Mouse (Mus musculus) limb, embryonic 10.5 days (tissue): ENCODE measurements around the gene Npepl1. TPM values are rescaled to one million over a fixed set of nuclear protein-coding genes. Genes with fewer than 3 reads are reported as not detected.

Source experiments
- DNase-seq: peaks from one replicate; pipeline ENCODE4 v3.0.0-alpha.2; 2017; ENCODE audit warnings: low spot score
- H3K27ac ChIP-seq: fragments of 300-500 bp; sonication (generic); 2 replicates; pipeline ENCODE4 v1.5.1; 2016; ENCODE audit warnings: mild to moderate bottlenecking
- H3K27me3 ChIP-seq: fragments of 300-500 bp; sonication (generic); 2 replicates; pipeline ENCODE4 v1.6.1; 2016; ENCODE audit warnings: low read depth, mild to moderate bottlenecking; ENCODE audit not compliant: poor library complexity, severe bottlenecking
- H3K36me3 ChIP-seq: fragments of 300-500 bp; sonication (generic); 2 replicates; pipeline ENCODE4 v1.6.1; 2016; ENCODE audit warnings: mild to moderate bottlenecking, moderate library complexity
- H3K4me1 ChIP-seq: fragments of 300-500 bp; sonication (generic); 2 replicates; pipeline ENCODE4 v1.6.1; 2016
- H3K4me3 ChIP-seq: fragments of 300-500 bp; sonication (generic); 2 replicates; pipeline ENCODE4 v1.5.1; 2016; ENCODE audit warnings: mild to moderate bottlenecking, moderate library complexity
- H3K9me3 ChIP-seq: fragments of 300-500 bp; sonication (generic); replicated peaks from 2 replicates; pipeline ENCODE4 v1.6.1; 2016; ENCODE audit warnings: mild to moderate bottlenecking
- WGBS: fragments of 180-500 bp; shearing (Covaris S2); methylation state at CpG from one replicate; pipeline ENCODE4 v1.1.7; 2016; 5-methylcytosine and 5-hydroxymethylcytosine counted together
- polyA plus RNA-seq: library from polyadenylated mRNA; unstranded; fragments of >200 nt; fragmentation: Nextera tagmentation; extraction: Ambion mirVana; gene quantifications from 2 replicates; pipeline ENCODE4 v1.2.1, GENCODE M21; 2016

Npepl1 gene
- polyA plus RNA-seq, 1 experiment from 2014 or later, result 36.2 TPM

- Histone ChIP-seq H3K27me3 (no peaks in the 10 kb centered on the region), H3K4me1 (peaks cover 49% of the 10 kb centered on the region), H3K9me3 (no peaks in the 10 kb centered on the region), H3K4me3 (peak overlapping the region; percentile 85), H3K27ac (peak overlapping the region; percentile 94), H3K36me3 (no peaks in the 10 kb centered on the region)
- WGBS, result under 1% methylated on average over 19 of the region's 19 CpGs
- peak; percentile 57 for DNase-seq
Observed at GRCm38 (mm10) chr2:174077004-174077695, 33.0 kb upstream of the Npepl1 start.

- Histone ChIP-seq H3K27me3 (no peaks in the 10 kb centered on the region), H3K36me3 (no peaks in the 10 kb centered on the region), H3K27ac (peak overlapping the region; percentile 94), H3K9me3 (no peaks in the 10 kb centered on the region), H3K4me1 (peaks cover 49% of the 10 kb centered on the region), H3K4me3 (peak overlapping the region; percentile 85)
- DNase-seq, result no peak
- 15% methylated on average over 11 of the region's 11 CpGs for WGBS
Observed at GRCm38 (mm10) chr2:174077776-174078338, 32.3 kb upstream of the Npepl1 start.

GRCm38 (mm10) chr2:174081833-174082232, 28.3 kb upstream of the Npepl1 start:
- Histone ChIP-seq H3K9me3 (no peaks in the 10 kb centered on the region), H3K36me3 (peaks cover 14% of the 10 kb centered on the region), H3K27ac (no peak overlapping the region), H3K4me1 (peaks cover 33% of the 10 kb centered on the region), H3K27me3 (no peaks in the 10 kb centered on the region), H3K4me3 (no peak overlapping the region)
- 80% methylated on average over 5 of the region's 5 CpGs for WGBS
- no peak for DNase-seq

DNA sequence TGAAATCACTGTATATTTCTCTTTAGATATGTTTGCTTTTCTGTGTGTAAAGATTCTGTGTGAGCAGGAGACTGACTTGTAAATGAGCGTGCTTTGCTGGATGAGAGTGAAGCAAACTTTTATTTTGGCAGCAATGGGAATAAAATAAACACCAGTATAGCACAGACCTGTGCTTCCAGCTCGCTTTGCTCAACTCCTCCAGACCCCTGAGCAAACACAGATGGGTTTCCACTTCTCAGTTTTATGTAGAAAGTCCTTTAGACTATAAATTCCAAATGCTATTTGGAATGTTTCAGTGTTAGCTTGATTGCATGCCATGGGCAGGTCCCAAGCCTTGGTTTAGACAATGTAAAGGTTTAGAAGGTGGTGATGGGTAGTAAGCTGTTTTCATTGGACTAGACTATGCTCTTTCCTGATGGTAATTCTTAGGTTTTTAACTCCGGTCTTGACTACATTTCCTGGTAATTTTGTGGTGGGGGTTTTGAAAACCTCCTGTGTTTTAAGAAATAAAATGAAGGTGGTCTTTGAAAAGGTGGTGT, 27.7 kb upstream of the Npepl1 start:
- H3K9me3 ChIP-seq, result no peaks in the 10 kb centered on the region
- no peak for DNase-seq
- peaks cover 30% of the 10 kb centered on the region for H3K4me1 ChIP-seq
- no peak overlapping the region for H3K27ac ChIP-seq
- no peak overlapping the region for H3K4me3 ChIP-seq
- 85% methylated on average over 3 of the region's 3 CpGs for WGBS
- H3K36me3 ChIP-seq, result peaks cover 14% of the 10 kb centered on the region
- no peaks in the 10 kb centered on the region for H3K27me3 ChIP-seq

GRCm38 (mm10) chr2:174095086-174095485, 15.1 kb upstream of the Npepl1 start:
- H3K27me3 ChIP-seq, result no peaks in the 10 kb centered on the region
- WGBS, result 95% methylated on average over 3 of the region's 3 CpGs
- H3K27ac ChIP-seq, result no peak overlapping the region
- no peaks in the 10 kb centered on the region for H3K9me3 ChIP-seq
- no peak overlapping the region for H3K4me3 ChIP-seq
- no peak for DNase-seq
- peaks cover 26% of the 10 kb centered on the region for H3K4me1 ChIP-seq
- peaks cover 71% of the 10 kb centered on the region for H3K36me3 ChIP-seq

GRCm38 (mm10) chr2:174102399-174102798, 7.8 kb upstream of the Npepl1 start:
- H3K4me3 ChIP-seq, result no peak overlapping the region
- H3K9me3 ChIP-seq, result no peaks in the 10 kb centered on the region
- 33% methylated on average over 7 of the region's 7 CpGs for WGBS
- H3K27ac ChIP-seq, result peak overlapping the region; percentile 27; the same call in 1 of the 2 replicates
- peaks cover 6% of the 10 kb centered on the region for H3K36me3 ChIP-seq
- H3K4me1 ChIP-seq, result peaks cover 46% of the 10 kb centered on the region
- peak; percentile 38 for DNase-seq
- no peaks in the 10 kb centered on the region for H3K27me3 ChIP-seq

DNA sequence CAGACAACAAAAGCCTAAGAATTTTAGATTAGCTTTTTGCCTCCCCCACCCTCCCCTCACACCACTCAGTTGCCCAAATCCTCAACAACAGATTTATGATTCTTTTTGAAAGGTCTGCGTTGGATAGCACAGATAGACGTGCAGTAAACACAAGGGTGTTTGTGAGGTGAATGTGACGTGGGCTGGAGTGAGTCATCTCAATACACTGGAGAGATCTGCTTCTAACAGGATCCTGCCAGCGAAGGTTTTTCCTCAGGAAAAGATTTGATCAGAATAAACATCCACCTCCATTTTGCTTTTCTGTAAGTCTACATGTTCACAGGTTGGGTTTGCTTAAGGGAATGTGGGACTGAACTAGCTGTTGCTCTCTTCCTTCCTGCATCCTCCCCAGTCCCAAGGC, 6.6 kb upstream of the Npepl1 start:
- WGBS, result 77% methylated on average over 4 of the region's 4 CpGs
- Histone ChIP-seq H3K4me1 (peaks cover 41% of the 10 kb centered on the region), H3K4me3 (no peak overlapping the region), H3K9me3 (no peaks in the 10 kb centered on the region), H3K27ac (no peak overlapping the region), H3K36me3 (peaks cover 6% of the 10 kb centered on the region), H3K27me3 (no peaks in the 10 kb centered on the region)
- no peak for DNase-seq

DNA sequence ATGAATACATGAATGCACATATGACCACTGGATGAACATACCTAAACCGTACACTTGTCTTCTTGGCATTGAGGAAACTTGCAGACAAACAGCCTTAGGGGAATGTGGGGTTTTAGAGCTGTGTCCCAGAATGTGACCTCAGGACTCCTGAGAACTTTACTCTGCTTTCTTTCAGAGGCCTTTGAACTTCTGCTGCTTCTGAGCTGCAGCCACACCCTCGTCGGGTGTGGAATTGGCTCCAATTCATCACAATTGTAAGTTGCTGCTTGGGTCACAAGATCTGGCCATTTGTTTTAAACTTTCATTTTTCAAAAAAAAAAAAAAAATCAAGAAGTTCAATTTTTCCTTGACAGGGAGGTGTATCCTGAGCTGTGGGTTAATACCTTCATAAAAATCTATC, 2.8 kb upstream of the Npepl1 start:
- Histone ChIP-seq H3K27ac (no peak overlapping the region), H3K4me1 (peaks cover 30% of the 10 kb centered on the region), H3K27me3 (no peaks in the 10 kb centered on the region), H3K36me3 (peaks cover 3% of the 10 kb centered on the region; the same call in 1 of the 2 replicates), H3K9me3 (no peaks in the 10 kb centered on the region), H3K4me3 (no peak overlapping the region)
- 72% methylated on average over 3 of the region's 3 CpGs for WGBS
- DNase-seq, result no peak

GRCm38 (mm10) chr2:174110783-174111549, 817 bp downstream of the Npepl1 start:
- Histone ChIP-seq H3K27me3 (no peaks in the 10 kb centered on the region), H3K9me3 (no peaks in the 10 kb centered on the region), H3K4me3 (peak overlapping the region; percentile 70), H3K36me3 (peaks cover 26% of the 10 kb centered on the region), H3K4me1 (peaks cover 34% of the 10 kb centered on the region), H3K27ac (peak overlapping the region; percentile 95)
- DNase-seq, result no peak
- WGBS, result 44% methylated on average over 33 of the region's 33 CpGs

- peaks cover 34% of the 10 kb centered on the region for H3K4me1 ChIP-seq
- peaks cover 39% of the 10 kb centered on the region for H3K36me3 ChIP-seq
- WGBS, result 73% methylated on average over 18 of the region's 18 CpGs
- no peaks in the 10 kb centered on the region for H3K9me3 ChIP-seq
- H3K27me3 ChIP-seq, result no peaks in the 10 kb centered on the region
- H3K4me3 ChIP-seq, result no peak overlapping the region
- no peak for DNase-seq
- no peak overlapping the region for H3K27ac ChIP-seq
Observed at GRCm38 (mm10) chr2:174112931-174113330, 2.8 kb downstream of the Npepl1 start.

GRCm38 (mm10) chr2:174114148-174114864, 4.2 kb downstream of the Npepl1 start:
- Histone ChIP-seq H3K4me1 (peaks cover 34% of the 10 kb centered on the region), H3K9me3 (no peaks in the 10 kb centered on the region), H3K4me3 (no peak overlapping the region), H3K36me3 (peaks cover 49% of the 10 kb centered on the region), H3K27ac (no peak overlapping the region), H3K27me3 (no peaks in the 10 kb centered on the region)
- DNase-seq, result no peak
- 94% methylated on average over 12 of the region's 12 CpGs for WGBS

- WGBS, result 74% methylated on average over 16 of the region's 16 CpGs
- Histone ChIP-seq H3K4me3 (no peak overlapping the region), H3K27ac (no peak overlapping the region), H3K4me1 (peaks cover 13% of the 10 kb centered on the region), H3K9me3 (no peaks in the 10 kb centered on the region), H3K36me3 (peaks cover 75% of the 10 kb centered on the region), H3K27me3 (no peaks in the 10 kb centered on the region)
- DNase-seq, result no peak
Observed at GRCm38 (mm10) chr2:174116929-174117328, 6.8 kb downstream of the Npepl1 start.
